Mouse (Mus musculus) liver, adult (tissue): ENCODE measurements at regions not wholly inside any gene's neighbourhood (a gene's known extent, or its start where the extent isn't known, plus 50 kb on each side); places are given as distances from the start of the nearest gene placed in this dataset.

Experiments
- GATA4 ChIP-seq: IDR thresholded peaks from 2 replicates; pipeline ENCODE4 v1.6.1; 2014; ENCODE audit warnings: mild to moderate bottlenecking, low read length; ENCODE audit not compliant: insufficient replicate concordance

DNA sequence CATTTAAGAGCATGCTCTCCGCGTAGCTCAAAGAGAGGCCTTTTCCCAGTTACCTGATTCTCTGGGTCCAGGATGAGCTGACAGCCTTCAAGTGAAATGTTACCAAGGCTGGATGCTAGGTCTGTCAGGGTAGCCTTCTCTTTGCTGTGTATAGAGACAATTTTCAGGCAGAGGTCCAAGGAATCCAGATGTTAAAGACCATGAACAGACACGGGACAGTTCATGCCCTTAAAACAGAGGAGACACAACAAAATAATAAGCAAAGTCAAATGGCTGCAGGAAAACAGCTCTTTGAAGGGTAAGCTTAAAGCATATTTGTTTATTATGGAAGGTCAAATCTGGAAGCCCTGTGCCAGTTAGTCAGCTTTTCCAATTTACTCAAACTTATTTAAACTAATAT lies 352.8 kb downstream of the Rnd3 start:
- TF ChIP-seq GATA4, result no peak

DNA sequence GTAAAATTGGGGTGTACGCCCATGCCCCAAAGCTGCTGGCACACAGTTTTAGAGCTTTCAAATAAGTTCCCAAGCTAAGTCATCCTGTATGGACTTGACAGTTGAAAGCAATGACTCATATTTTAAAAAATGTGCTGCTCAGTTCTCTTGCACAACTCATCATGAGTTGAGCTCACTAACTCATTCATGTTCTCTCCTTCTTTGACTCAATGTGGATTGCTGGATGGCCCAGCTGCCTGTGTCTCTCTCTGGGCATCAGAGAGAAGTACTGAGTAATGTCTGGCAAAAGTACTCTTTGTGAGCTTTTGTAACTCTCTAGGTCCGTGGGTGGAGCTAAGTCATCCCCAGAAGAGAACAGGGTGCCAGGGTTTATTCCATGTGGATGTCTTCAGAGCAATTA lies 355.3 kb downstream of the Rnd3 start:
- TF ChIP-seq GATA4, result no peak

DNA sequence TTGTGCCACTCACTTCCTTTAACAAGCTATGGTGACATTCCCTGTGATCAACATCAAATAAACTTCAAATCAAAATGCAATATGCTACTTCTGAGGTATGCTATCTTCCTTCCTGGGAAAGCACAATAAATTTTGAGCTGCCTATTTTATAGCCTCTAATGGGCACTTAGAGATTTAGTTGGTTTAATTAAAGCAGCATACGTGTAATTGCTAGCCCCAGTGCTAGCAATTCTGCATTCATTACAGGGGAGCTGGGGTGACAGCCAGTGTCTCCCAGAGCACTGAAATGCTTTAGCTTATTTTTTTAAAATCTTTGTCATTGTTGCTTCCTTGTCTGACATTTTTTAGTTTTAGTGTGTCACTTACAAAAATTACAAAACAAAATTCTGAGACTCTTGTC lies 355.8 kb downstream of the Rnd3 start:
- TF ChIP-seq GATA4, result no peak

DNA sequence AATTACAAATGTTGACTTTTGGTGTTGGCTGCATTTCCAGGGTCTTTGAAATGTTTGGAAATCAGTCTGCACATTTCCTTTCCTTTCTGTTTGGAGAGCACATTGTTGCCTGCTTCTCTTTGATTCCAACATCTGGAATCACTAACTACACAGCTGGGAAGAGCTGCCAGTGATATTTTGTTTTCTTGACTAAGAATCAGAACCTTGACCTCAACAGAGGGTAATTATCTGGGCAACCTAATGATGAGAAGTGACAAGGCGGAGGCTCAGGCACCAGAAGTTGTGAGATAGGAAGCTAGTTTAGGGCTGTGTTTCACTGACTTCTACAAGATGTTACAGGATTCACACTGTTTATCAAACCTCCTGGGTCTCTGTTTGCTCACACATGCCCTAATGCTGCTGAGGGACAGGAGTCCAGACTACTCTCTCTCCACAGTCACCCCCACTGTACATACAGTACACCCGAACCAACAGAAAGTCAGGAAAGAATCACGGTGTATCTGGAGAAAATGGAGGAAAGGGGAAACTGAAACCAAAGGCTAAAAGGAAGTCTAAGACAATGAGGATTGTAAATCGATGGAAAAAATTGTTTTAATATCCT lies 359.8 kb downstream of the Rnd3 start:
- TF ChIP-seq GATA4, result no peak; the same call in 1 of the 2 replicates

DNA sequence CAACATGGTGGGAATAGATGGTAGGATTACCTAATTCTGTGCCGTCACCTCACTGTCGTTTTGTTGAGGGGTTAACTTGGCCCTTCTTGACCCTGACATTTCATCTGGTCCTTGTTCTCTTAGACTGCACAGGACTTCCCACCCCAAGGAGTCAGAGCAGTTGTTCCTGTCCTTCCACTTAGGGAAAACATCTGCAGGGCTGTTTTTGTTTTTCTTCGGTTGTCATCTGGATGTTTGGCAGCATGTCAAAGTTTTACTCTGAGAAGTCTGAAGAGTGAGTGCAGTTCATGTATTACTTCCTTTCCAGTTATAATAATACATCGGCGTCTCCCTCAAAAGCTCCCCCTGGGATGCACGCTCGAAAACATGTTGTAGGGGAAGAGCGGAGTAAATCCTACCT lies 376.8 kb downstream of the Rnd3 start:
- TF ChIP-seq GATA4, result no peak

DNA sequence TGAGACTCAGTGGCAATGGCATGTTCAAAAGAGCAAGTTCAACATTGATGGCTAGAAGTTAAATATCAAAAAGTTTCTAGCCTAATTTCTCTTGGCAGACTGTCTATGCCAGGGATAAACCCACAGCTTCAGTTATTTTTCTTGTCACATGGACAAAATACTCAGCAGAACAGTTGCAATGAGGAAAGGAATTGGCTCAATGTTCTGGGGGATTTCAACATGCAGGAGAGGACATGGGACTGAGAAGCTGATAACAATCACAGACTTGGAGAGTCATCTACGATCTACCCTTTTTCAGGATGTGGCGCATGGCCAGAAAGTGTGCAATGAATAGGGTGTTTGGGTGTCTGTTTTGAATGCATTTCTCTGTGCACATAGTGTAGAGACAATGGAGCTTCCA lies 389.9 kb downstream of the Rnd3 start:
- TF ChIP-seq GATA4, result no peak

DNA sequence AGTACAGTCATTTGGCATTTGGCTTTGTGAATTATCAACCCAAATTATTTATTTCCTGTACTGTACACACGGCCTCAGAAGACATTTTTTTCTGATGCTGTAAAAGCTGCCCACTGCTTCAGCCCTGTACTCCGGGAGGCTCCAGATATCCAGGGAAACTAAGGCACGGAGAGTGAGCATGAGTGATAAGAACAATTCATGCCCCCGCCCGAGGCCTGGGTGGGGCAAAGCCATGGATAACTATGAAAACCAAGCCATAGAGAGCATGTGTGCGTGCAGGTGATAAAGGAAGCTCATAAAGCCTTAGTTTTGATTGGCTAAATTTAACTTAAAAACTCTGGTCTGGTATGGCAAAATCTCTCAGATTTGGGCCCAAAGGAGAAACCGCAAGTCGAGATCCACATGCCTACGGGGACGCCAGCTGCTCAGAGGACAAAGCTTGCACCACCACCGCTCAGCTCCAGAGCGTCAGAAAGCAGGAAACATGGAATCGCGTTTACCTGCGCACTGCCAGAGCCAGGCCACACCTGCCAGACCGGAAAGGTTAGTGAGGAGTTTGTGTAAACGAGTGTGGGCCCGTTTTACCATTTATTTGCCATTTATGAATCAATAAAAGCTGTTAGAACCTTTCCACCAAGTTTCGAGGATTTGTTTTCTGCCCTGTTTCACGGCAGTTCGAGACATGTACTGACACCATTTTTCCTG lies 390.9 kb downstream of the Rnd3 start:
- TF ChIP-seq GATA4, result no peak

DNA sequence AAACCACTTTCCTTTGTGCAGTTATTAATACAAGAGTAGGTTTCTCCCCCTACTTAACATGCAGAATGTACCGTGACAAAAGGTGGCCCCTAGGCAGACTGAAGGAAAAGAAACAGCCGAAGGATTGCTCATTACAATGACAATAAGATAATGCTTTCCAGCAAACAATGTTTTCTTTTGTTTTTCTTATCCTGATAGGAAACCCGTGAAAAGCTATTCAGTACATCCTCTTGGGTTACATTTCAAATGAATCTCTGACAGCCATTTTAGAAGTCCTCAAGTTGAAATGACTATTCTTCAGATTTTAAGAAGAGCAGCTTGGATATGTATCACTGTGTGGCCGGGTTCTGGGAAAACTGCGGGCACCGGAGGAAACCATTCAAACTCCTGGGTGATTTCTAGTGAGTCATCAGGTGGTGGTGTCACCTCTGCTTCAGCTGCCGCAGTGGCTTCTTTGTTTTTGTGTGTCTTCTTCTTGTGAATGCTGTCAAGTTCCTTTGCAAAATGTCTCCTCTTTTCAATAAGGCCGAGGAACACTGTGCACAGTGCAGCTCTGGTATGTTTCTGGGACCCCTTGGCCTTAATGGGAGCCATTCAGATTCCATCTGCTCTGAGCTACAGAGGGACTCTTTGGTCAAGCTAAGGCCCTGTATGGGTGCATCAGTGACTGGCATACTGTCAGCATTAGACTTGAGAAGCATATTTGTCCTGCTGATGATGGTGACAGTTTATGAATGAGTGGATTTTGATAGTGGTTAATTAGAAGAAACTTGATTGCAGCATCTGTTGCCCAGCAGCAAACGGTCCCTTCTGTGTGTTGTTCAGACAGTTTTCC lies 393.1 kb downstream of the Rnd3 start:
- TF ChIP-seq GATA4, result no peak

DNA sequence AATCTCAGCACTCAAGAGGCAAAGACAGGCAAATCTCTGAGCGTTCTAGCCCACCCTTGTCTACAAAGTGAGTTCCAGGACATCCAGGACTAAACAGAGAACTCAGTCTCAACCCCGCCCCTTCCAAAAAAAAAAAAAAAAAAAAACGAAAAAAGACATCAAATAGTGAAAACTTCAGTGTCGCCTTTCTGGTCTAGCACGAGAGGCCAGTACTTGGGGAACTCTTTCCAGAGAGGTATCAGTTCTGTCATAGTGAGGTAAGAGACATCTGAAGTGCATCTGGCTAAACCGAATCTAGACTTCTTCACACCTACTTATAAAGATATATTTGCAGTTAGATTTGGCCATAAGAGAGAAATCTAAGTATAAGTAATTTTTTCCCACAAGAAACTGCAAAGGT lies 393.8 kb downstream of the Rnd3 start:
- no peak for TF ChIP-seq GATA4

GRCm38 (mm10) chr2:50752408-50752807 lies 396.5 kb downstream of the Rnd3 start:
- no peak for TF ChIP-seq GATA4

DNA sequence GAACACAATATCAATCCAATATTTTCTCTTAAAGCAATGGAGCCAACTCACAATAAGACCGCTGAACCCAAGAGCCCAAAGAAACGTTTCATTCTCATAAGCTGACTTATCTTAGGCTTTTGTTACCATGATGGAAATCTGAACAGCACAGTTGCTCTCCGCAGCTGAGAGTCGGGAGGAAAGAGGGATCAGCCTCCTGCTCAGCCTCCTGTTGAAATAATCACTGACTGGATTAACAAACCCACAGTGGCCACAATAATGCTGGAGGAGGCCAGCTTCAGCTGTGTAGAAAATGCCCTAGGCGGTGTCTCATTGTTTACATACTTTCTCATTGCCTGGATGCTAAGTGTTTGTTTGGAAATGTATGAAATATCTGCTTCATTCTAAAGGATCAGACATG lies 398.1 kb downstream of the Rnd3 start:
- TF ChIP-seq GATA4, result no peak

- TF ChIP-seq GATA4, result no peak
These were observed 404.2 kb downstream of the Rnd3 start for GRCm38 (mm10) chr2:50744625-50745214.

GRCm38 (mm10) chr2:50743785-50744258 lies 405.1 kb downstream of the Rnd3 start:
- TF ChIP-seq GATA4, result no peak

GRCm38 (mm10) chr2:50742421-50742820 lies 406.5 kb downstream of the Rnd3 start:
- TF ChIP-seq GATA4, result no peak

DNA sequence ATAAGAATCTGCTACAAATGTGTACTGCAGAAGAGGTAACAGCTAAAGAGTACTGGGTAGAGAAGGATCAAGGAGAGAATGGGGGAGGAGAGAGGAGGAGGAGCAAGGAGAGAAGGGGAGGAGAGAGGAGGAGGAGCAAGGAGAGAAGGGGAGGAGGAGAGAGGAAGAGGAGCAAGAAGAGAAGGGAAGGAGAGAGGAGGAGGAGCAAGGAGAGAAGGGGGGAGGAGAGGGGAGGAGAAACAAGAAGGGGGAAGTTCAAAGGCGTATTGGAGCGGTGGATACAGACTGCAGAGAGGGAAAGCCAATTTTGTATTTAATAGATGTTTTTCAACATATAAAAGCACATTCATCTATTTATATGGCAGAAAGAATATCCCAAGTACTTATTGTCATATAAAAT lies 407.6 kb downstream of the Rnd3 start:
- TF ChIP-seq GATA4, result no peak

DNA sequence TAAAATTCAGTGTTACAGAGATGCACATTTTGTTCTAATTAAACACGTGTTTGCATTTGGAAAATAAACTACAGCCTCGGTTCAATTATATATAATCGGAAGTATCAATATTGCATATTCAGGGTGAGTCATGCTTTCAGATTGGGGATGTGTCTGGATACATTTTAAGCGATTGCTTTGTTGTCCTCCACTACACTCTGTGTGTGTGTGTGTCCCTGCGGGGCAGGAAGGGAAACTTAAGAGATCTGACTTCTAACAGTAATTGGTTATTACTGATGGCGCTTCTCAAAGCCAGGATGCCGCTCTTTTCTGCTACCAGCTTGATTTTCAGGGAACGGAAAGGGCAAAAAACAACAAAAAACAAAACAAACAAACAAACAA lies 409.3 kb downstream of the Rnd3 start:
- TF ChIP-seq GATA4, result no peak
